Mouse (Mus musculus): ENCODE measurements around the gene Opa1. TPM values are rescaled to one million over a fixed set of nuclear protein-coding genes. Genes with fewer than 3 reads are reported as not detected.

Opa1 gene
- polyA plus RNA-seq, 1 experiment, result 53.5 TPM

GRCm38 (mm10) chr16:29668451-29668850 is 89.3 kb downstream of the Opa1 start:
- TF ChIP-seq CTCF (IDR thresholded peaks at IDR 0.05; ENCODE audit: borderline replicate concordance, insufficient read depth, low read depth, low read length) (no peak), POLR2A (IDR thresholded peaks at IDR 0.05; ENCODE audit: borderline replicate concordance, insufficient read depth, low read length) (no peak)
- no peak overlapping the region for H3K4me3 ChIP-seq (replicated peaks; ENCODE audit: insufficient read depth, low read depth, low read length)
- DNase-seq, result no peak
- no peak overlapping the region for H3K27ac ChIP-seq (ENCODE audit: insufficient read depth, low read length)
- H3K27me3 ChIP-seq (ENCODE audit: control insufficient read depth, insufficient read depth, low read length), result no peaks in the 10 kb centered on the region; the same call in 1 of the 2 replicates
- H3K4me1 ChIP-seq (ENCODE audit: control insufficient read depth, insufficient read depth, low read length), result no peaks in the 10 kb centered on the region
- WGBS, result 77% methylated on average over 12 of the region's 12 CpGs

GRCm38 (mm10) chr16:29670806-29671205 is 91.7 kb downstream of the Opa1 start:
- Histone ChIP-seq H3K4me1 (ENCODE audit: control insufficient read depth, insufficient read depth, low read length) (no peaks in the 10 kb centered on the region), H3K27me3 (ENCODE audit: control insufficient read depth, insufficient read depth, low read length) (no peaks in the 10 kb centered on the region), H3K4me3 (replicated peaks; ENCODE audit: insufficient read depth, low read depth, low read length) (no peak overlapping the region), H3K27ac (ENCODE audit: insufficient read depth, low read length) (no peak overlapping the region)
- TF ChIP-seq CTCF (IDR thresholded peaks at IDR 0.05; ENCODE audit: borderline replicate concordance, insufficient read depth, low read depth, low read length) (no peak), POLR2A (IDR thresholded peaks at IDR 0.05; ENCODE audit: borderline replicate concordance, insufficient read depth, low read length) (no peak)
- no peak for DNase-seq
- 100% methylated on average over 3 of the region's 3 CpGs for WGBS

DNA sequence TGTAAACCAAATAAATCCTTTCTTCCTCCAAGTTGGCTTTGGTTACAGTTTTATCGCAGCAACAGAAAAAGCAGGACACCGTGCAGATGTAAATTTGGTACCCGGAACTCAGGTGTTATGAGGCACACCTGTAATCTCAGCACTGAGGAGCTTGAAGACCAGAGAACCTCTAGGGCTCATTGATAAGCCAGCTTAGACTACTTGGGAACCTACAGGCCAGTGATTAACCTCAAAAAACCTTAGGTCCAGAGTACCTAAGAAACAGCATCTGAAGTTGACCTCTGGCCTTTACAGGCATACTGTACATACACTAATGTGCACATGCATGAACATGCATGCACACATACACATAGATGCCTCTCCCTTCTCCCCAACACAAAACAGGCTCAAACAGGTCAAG is 94.1 kb downstream of the Opa1 start:
- no peak for DNase-seq
- TF ChIP-seq CTCF (IDR thresholded peaks at IDR 0.05; ENCODE audit: borderline replicate concordance, insufficient read depth, low read depth, low read length) (no peak), POLR2A (IDR thresholded peaks at IDR 0.05; ENCODE audit: borderline replicate concordance, insufficient read depth, low read length) (no peak)
- 97% methylated on average over 3 of the region's 3 CpGs for WGBS
- Histone ChIP-seq H3K4me3 (replicated peaks; ENCODE audit: insufficient read depth, low read depth, low read length) (no peak overlapping the region), H3K4me1 (ENCODE audit: control insufficient read depth, insufficient read depth, low read length) (no peaks in the 10 kb centered on the region), H3K27ac (ENCODE audit: insufficient read depth, low read length) (no peak overlapping the region), H3K27me3 (ENCODE audit: control insufficient read depth, insufficient read depth, low read length) (no peaks in the 10 kb centered on the region)

GRCm38 (mm10) chr16:29679607-29680006 is 100.5 kb downstream of the Opa1 start:
- TF ChIP-seq CTCF (IDR thresholded peaks at IDR 0.05; ENCODE audit: borderline replicate concordance, insufficient read depth, low read depth, low read length) (no peak), POLR2A (IDR thresholded peaks at IDR 0.05; ENCODE audit: borderline replicate concordance, insufficient read depth, low read length) (no peak)
- Histone ChIP-seq H3K4me3 (replicated peaks; ENCODE audit: insufficient read depth, low read depth, low read length) (no peak overlapping the region), H3K27ac (ENCODE audit: insufficient read depth, low read length) (no peak overlapping the region), H3K4me1 (ENCODE audit: control insufficient read depth, insufficient read depth, low read length) (no peaks in the 10 kb centered on the region), H3K27me3 (ENCODE audit: control insufficient read depth, insufficient read depth, low read length) (no peaks in the 10 kb centered on the region)
- WGBS, result 74% methylated on average over 5 of the region's 5 CpGs
- no peak for DNase-seq

- Histone ChIP-seq H3K4me1 (ENCODE audit: control insufficient read depth, insufficient read depth, low read length) (no peaks in the 10 kb centered on the region), H3K27ac (ENCODE audit: insufficient read depth, low read length) (no peak overlapping the region), H3K4me3 (replicated peaks; ENCODE audit: insufficient read depth, low read depth, low read length) (no peak overlapping the region), H3K27me3 (ENCODE audit: control insufficient read depth, insufficient read depth, low read length) (no peaks in the 10 kb centered on the region)
- no peak for DNase-seq
- WGBS, result 67% methylated on average over 18 of the region's 18 CpGs
- TF ChIP-seq CTCF (IDR thresholded peaks at IDR 0.05; ENCODE audit: borderline replicate concordance, insufficient read depth, low read depth, low read length) (no peak), POLR2A (IDR thresholded peaks at IDR 0.05; ENCODE audit: borderline replicate concordance, insufficient read depth, low read length) (no peak)
Observed at GRCm38 (mm10) chr16:29680548-29681175, 101.5 kb downstream of the Opa1 start.

DNA sequence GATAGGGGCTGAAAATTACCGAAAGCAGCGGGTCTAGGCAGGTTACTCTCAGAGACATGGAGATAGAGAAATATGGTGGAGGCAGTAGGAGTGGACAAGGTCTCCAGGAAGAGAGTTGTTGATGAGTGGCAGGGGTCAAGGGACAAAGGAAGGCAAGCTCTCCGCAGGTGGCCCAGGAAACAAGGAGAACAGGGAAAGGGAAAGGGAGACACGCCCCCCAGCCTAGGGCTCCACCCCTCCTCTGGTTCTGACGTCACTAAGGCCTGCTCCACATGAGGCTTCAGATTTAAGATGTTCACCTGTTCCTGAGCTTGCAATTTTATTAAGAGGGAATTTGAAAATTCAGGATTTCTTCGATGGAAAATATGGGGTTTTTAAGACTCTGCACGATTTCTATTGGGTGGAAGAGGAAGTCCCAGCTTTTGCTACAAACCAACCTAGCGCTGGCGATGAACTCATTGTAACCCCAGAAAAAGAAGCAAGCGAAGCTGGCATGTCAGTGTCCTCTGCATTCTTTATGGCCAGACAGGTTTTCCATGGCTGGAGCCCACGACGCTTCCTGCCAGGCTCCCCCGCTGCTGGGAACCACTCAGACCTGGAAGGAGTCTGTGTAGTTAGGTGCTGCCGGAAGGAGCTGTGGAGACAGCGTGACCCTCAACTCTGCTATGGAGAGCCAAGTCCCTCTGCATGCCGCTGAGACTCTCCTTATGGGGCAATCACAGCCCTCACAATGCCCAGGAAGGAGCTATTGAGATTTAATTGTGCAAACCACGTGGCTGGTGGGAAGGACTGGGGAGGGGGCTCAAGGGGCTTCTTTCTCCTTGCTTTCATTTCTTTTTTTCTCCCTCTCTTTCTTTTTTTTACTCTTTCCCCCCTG is 103.7 kb downstream of the Opa1 start:
- H3K4me1 ChIP-seq (ENCODE audit: control insufficient read depth, insufficient read depth, low read length), result no peaks in the 10 kb centered on the region
- no peak overlapping the region for H3K27ac ChIP-seq (ENCODE audit: insufficient read depth, low read length)
- no peak overlapping the region for H3K4me3 ChIP-seq (replicated peaks; ENCODE audit: insufficient read depth, low read depth, low read length)
- H3K27me3 ChIP-seq (ENCODE audit: control insufficient read depth, insufficient read depth, low read length), result no peaks in the 10 kb centered on the region
- no peak for DNase-seq
- 39% methylated on average over 17 of the region's 17 CpGs for WGBS
- TF ChIP-seq POLR2A (IDR thresholded peaks at IDR 0.05; ENCODE audit: borderline replicate concordance, insufficient read depth, low read length), result no peak
- no peak for TF ChIP-seq CTCF (IDR thresholded peaks at IDR 0.05; ENCODE audit: borderline replicate concordance, insufficient read depth, low read depth, low read length)

DNA sequence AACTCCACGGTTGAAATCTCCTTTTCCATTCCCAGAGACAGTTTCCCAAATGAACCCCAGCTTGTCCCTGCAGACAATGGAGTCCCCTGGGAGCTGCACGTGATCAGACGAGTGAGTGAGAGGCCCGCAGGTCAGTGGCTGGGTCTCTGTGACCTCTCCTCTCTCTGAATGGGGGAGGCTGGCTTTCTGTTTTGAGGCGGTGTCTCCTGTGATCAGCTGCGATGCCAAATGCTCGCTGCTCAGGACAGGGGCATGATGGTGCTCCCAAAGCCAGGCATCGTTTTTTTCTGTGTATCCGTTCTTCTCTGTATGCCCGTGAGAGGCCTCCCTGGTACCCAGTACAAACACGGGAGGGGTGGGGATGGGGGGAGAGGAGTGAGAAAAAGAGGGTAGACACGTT is 104.4 kb downstream of the Opa1 start:
- Histone ChIP-seq H3K27me3 (ENCODE audit: control insufficient read depth, insufficient read depth, low read length) (no peaks in the 10 kb centered on the region), H3K27ac (ENCODE audit: insufficient read depth, low read length) (no peak overlapping the region), H3K4me1 (ENCODE audit: control insufficient read depth, insufficient read depth, low read length) (no peaks in the 10 kb centered on the region), H3K4me3 (replicated peaks; ENCODE audit: insufficient read depth, low read depth, low read length) (no peak overlapping the region)
- DNase-seq, result no peak
- no peak for TF ChIP-seq POLR2A (IDR thresholded peaks at IDR 0.05; ENCODE audit: borderline replicate concordance, insufficient read depth, low read length)
- TF ChIP-seq CTCF (IDR thresholded peaks at IDR 0.05; ENCODE audit: borderline replicate concordance, insufficient read depth, low read depth, low read length), result no peak
- 32% methylated on average over 12 of the region's 12 CpGs for WGBS

GRCm38 (mm10) chr16:29684111-29684510 is 105.0 kb downstream of the Opa1 start:
- no peak overlapping the region for H3K27ac ChIP-seq (ENCODE audit: insufficient read depth, low read length)
- no peaks in the 10 kb centered on the region for H3K4me1 ChIP-seq (ENCODE audit: control insufficient read depth, insufficient read depth, low read length)
- WGBS, result 71% methylated on average over 2 of the region's 2 CpGs
- H3K27me3 ChIP-seq (ENCODE audit: control insufficient read depth, insufficient read depth, low read length), result no peaks in the 10 kb centered on the region
- DNase-seq, result no peak
- TF ChIP-seq POLR2A (IDR thresholded peaks at IDR 0.05; ENCODE audit: borderline replicate concordance, insufficient read depth, low read length) (no peak), CTCF (IDR thresholded peaks at IDR 0.05; ENCODE audit: borderline replicate concordance, insufficient read depth, low read depth, low read length) (no peak)
- H3K4me3 ChIP-seq (replicated peaks; ENCODE audit: insufficient read depth, low read depth, low read length), result no peak overlapping the region
